Mouse (Mus musculus): ENCODE measurements around the gene Diras2. TPM values are rescaled to one million over a fixed set of nuclear protein-coding genes. Genes with fewer than 3 reads are reported as not detected.
"Not testable (repeated sequence)": the region's sequence is repeated elsewhere in the genome, so short reads cannot be mapped to it uniquely, and the experiment has no call there.

Diras2 gene
- polyA plus RNA-seq, 2 experiments from 2014 or later, result not detected

GRCm38 (mm10) chr13:52516561-52516960 lies 14.5 kb downstream of the Diras2 start:
- ATAC-seq, result no peak

- ATAC-seq, result no peak
Measured at GRCm38 (mm10) chr13:52516051-52516450, 15.0 kb downstream of the Diras2 start.

DNA sequence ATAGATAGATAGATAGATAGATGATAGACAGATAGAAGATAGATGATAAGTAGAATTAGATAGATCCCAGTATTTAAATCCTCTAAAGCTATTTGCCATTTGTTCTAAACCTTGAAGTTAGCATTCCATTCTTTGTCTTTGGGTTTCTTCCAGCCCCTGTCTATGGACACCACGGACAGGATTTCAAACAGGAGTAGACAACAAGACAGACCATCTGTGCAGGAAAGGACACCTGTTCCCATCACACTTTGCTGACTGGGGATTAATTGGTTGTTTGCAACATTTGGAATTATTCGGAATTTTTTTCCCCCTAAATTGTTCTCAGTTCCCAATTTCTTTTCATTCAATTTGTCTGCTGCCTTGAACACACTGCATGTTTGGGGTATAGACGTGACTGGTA lies 17.5 kb downstream of the Diras2 start:
- ATAC-seq, result no peak

DNA sequence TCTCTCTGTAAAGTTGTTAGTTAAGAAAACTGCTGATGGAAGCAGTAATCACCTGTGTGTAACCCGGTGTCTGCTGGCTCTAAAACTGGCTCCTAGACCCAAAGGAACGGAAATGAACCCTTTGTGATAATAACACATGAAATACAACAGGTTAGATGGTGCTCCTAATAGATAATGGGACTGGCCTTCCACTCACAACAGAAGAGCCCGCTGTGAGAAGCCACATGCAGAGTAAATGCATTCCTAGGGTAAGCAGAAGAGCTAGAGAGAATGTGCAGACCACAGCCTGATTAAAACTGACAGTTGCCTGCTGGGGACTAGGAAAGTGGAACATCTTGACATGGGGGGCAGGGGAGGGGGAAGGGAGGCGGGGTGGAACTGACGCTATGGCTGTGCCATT lies 18.7 kb downstream of the Diras2 start:
- ATAC-seq, result no peak

DNA sequence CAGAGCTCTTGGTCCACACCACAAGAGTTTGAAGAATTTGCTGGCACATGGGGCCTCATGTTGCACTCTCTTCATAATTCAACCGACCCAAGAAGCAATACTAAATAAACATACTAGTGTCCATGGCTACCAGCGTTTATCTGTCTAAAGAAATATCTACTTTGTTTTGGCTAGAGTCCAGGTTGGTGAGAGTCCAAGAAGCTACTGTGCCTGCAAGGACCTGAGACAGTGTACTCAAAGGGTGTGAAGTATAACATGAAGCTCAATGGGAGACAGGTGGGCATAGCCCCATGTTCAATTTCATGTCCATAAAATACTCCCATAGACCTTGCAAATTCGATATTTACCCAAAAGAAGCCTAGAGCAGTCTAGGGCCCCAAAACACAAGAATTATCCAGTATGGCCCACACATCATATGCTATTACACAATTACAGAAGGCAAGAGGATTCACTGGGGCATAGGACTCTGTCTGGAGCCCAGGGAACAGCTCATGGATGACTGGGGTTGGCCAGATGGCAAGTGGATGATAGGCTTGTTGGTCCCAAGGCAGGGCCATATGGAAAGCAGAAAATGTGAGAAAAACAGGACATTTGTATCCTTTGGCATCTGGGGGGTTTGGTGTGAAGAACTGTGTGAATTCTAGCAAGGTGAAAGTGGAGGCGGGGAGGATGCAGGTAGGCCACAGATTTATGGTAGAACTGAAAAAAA lies 20.8 kb downstream of the Diras2 start:
- ATAC-seq, result no peak

- ATAC-seq, result no peak
Measured at GRCm38 (mm10) chr13:52507460-52508293, 23.4 kb downstream of the Diras2 start.

DNA sequence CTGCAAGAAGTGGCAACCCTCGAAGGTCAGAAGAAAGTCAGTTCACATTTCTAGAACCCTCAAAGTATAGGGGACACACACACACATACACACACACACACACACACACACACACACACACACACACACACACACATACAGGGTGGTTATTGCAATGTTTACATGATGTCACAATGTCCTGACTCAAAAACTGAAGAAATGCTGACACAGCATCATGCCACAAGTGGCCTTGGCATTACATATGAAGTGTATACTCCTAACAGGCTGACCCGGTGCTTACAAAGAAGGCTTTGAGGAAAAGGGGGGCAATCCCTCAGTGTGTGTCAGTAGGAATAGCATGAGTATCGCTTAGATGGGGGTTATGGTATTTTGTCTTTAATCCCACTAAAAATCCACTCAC lies 24.3 kb downstream of the Diras2 start:
- ATAC-seq, result not testable (repeated sequence)

- ATAC-seq, result not testable (repeated sequence)
Measured at GRCm38 (mm10) chr13:52505683-52506285, 25.3 kb downstream of the Diras2 start.

DNA sequence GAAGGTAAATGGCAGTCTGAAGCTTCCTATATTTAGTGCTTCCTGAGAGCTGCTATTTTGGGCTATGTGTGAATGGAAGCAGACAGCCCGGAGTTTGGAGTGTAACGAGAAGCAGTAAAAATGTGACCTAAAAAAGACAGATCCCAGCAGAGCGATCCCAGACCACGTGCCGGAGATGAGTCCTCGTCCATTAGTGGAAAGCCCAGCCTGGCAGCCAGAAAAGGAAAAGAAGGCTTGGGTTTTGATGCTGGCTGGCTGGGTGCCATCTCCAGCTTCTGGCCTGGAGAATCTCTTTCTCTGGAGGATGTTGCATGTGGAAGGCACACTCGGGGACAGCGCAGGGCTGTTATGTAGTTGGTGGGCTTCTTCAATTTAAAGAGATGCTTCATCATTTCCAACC lies 29.4 kb downstream of the Diras2 start:
- no peak for ATAC-seq

- no peak for ATAC-seq
Measured at GRCm38 (mm10) chr13:52497029-52497550, 34.0 kb downstream of the Diras2 start.

GRCm38 (mm10) chr13:52488821-52489220 lies 42.3 kb downstream of the Diras2 start:
- ATAC-seq, result no peak

DNA sequence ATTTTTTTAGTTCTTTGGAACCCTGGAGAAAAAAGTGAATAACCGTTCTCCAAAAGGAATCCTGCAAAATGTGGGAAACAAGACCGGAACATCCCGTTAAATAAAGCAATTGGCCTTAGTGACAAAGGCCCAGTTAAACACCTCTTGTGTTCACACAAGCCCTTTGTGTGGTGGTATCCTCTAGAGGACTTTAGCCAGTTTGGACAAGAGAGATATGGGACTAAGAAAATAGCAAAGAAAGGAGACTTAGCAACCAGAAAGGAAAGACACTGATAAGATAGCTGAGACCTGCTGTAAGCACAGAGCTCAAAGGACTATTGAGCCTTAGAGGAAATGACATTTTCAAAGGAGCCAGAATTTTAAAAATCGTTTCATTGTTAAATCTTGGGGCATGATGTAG lies 47.0 kb downstream of the Diras2 start:
- ATAC-seq, result no peak

DNA sequence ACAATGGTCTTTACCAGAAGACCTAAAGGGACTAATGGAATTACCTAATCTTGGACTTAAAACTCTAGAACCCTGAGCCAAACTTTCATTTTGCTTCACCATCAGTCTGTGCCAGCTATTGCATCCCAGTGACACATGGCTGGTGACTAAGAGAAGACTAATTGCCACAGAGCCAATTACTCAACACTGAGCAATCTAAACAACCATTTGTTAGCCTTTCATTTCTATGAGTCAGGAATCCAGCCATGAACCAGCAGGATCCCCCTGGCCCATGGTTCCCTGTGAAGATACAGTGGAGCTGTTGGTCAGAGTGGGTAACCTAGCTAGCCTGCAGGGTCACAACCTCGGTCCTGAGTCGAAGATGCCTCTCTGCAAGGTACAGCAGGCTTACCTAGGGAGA lies 49.3 kb downstream of the Diras2 start:
- ATAC-seq, result no peak

GRCm38 (mm10) chr13:52479146-52479545 lies 51.9 kb downstream of the Diras2 start:
- ATAC-seq, result no peak

- ATAC-seq, result no peak
Measured at GRCm38 (mm10) chr13:52476998-52477601, 54.0 kb downstream of the Diras2 start.

GRCm38 (mm10) chr13:52476222-52476621 lies 54.9 kb downstream of the Diras2 start:
- ATAC-seq, result no peak

DNA sequence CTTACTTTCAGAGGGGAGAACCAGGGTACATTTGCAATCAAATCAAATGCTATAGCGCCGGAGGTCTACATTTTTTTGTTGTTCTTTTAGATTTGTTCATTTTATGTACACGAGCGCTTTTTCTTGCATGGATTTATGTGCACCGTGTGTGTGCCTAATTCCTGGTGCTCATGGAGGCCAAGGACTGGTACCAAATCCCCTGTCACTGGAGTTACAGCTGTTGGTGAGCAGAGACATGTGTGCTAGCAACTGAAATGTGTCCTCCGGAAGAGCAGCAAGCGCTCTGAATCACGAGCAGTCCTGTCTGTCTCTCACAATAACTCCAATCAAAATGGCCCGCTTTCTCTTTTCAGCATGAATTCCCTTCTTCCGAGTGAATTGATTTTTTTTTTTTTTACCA lies 55.8 kb downstream of the Diras2 start:
- ATAC-seq, result no peak

- no peak for ATAC-seq
Measured at GRCm38 (mm10) chr13:52474807-52475206, 56.3 kb downstream of the Diras2 start.

DNA sequence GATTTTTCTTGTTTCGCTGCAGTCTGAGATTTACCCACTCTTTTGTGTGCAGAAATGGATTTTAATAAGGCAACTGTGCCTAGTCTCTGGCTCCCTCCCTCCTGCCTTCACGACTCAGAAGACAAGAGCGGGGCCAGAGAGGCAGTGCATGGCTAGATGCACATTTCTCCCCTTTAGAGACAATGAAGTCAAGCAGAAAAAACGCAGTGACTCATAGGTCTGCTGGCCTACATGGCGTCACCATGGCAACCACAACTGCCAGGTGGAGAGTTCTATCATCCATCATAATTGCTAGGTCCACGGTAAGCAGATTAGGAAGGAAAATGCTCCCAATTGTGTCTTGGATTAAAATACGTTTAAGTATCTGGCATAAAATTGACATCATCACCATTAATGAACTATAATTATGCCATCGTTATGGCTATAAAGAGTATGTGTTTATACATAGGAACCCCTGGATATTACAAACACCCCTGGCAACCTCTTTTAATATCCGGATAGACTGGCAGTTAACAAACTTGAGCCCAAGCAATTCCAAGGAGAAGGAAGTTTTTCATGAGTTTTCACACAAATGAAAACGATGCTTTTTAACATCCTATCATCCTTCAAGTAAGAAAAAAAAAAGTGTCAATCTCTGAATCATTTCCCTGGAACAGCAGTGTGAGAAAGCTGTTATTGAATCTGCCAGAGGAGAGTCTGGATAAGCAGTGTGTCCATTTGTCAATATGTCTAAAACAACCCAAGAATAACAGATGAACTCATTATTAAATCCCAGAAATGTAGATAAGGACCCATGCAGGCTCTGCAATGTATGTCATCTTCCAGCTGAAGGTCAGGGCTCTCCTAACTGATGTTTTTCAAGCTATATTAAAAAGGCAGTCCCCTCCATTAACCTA lies 61.0 kb downstream of the Diras2 start:
- no peak for ATAC-seq

GRCm38 (mm10) chr13:52465141-52465540 lies 65.9 kb downstream of the Diras2 start:
- ATAC-seq, result no peak

GRCm38 (mm10) chr13:52459982-52460381 lies 71.1 kb downstream of the Diras2 start:
- no peak for ATAC-seq

- ATAC-seq, result no peak
Measured at GRCm38 (mm10) chr13:52457889-52458324, 73.2 kb downstream of the Diras2 start.

Measured in activated CD4-positive, CD25-positive, alpha-beta regulatory T cell, adult 4 months (primary cell).